Mouse (Mus musculus) ovary, postnatal 10 days (tissue): ENCODE data around the gene Ppp4r4.
A peak's percentile ranks its signal among the peaks of the same experiment; 100 is the strongest.
"Not testable (repeated sequence)": the region's sequence is repeated elsewhere in the genome, so short reads cannot be mapped to it uniquely, and the experiment has no call there.

Experiments
- DNase-seq: peaks from one replicate; pipeline ENCODE4 v3.0.0; 2022; ENCODE audit warnings: low spot score

Ppp4r4 gene

DNA sequence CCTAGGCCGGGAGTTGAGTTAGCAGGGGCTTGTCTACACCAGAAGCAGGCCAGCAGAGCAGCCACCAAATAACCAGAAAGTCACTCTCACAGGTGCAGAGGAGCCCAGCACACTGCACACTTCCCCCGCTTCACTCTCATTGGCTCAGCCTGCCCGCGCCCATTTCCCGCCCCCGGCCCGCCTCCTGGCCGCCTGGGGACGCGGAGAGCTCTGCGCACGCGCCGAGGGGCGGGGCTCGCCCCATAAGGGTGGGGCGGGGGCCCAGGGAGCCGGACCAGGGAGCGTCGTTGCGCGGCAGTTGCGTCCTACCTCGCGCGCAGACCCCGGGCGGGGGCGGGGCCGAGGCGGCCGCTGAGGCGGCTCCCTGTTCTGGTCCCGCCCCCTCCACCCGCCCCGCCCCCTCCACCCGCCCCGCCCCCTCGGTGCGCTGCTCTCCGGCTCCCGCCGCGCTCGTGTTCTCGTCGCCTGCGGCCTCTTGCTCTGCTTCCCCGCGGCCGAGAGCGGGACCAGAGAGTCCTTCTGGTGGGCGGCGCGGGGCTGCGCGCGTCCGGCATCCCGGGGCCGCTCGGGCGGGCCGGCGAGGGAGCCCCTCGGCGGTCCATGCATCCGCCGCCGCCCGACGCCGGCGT lies at the start of gene Ppp4r4:
Gene Ppp4r4, plus strand, starts transcription at position 264 of the 629 bp plus-strand sequence.
- DNase-seq = peak; percentile 85

- no peak for DNase-seq
These were observed 49.3 kb upstream of the Ppp4r4 start for GRCm38 (mm10) chr12:103482781-103483180.

DNA sequence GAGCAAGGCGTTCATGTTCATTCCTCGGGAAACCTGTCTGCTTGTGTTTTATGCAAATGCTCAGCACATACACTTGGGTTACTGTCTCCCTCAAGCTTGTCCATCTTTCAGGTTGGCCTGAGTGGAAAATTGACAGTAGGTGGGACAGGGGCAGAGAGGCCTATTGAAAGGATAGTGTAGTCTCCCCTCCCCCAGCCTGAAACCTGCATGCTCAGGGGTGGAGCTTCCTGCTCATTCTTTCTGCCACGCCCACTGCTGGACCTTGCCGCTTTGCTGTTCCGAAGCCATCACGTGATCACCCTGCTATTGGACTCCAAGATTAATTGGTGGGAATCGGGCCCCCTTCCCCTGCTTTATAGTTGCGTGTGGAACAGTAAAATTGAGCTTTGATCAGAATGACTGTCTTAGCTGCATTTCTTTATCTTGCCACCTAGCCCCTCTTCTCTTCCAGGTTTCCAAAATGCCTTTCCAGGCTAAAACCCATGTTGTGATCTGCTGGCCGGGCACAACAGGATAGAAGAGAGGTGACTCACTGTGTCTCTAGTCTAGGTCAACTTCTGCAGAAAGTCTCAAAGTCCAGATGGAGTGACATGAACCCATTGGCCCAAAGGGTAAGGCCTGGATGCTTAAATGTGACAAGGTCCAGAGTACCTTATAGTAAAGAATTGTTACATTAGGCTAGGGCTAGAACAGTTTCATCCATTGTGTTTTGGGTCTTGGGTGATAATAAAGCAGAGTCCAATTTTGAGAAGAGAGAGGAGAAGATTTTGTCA lies 47.7 kb upstream of the Ppp4r4 start:
- not testable (repeated sequence) for DNase-seq

DNA sequence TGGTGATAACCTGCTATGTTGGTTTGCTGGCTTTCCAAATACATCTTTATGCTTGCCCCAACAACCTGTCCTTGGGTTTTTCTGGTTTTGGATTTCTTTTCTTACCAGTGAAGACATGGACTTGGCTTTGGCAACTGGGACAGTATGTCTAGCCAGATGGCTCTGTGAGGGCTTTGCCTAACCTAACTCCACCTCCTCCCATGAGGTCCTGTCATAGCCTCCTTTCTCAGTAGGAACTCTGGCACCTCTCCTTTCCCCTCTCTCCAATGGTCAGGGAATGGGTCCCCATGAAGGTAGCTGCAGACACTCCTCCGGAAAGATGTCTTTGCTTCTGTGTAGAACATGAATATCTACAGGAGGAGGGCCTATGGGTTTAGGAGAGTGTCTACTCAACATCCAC lies 45.4 kb upstream of the Ppp4r4 start:
- no peak for DNase-seq

GRCm38 (mm10) chr12:103487276-103487675 lies 44.8 kb upstream of the Ppp4r4 start:
- DNase-seq = no peak

- no peak for DNase-seq
These were observed 44.3 kb upstream of the Ppp4r4 start for GRCm38 (mm10) chr12:103487750-103488149.

DNA sequence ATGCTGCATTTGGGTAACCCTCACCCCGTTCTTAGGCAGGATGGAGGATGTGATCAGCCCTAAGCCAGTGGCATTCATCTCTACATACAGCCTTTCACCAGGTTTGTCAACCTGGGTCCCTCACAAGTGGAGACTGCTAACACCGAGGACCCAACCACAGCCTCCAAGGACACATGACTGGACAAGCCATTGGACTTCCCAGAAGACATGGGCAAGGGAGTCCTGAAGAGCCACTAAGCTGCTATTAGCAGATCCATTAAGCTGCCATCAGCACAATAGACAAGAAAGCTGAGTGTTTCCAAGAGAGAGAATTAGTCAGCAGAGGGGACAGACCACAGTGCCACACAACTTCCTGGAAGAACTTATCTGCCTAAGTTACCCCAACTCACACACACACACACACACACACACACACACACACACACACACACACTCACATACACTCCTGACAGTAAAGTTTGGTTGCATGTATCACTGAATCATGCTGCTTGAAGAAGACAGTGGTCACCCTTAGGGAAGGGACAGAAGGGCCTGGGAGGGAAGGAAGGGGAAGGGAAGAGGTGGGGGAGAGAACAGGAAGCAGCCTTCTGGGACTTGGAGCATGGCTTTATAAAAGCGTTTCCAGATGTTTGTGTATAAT lies 40.9 kb upstream of the Ppp4r4 start:
- no peak for DNase-seq

GRCm38 (mm10) chr12:103492767-103493166 lies 39.3 kb upstream of the Ppp4r4 start:
- peak; percentile 41 for DNase-seq

GRCm38 (mm10) chr12:103494486-103494885 lies 37.6 kb upstream of the Ppp4r4 start:
- DNase-seq = no peak

DNA sequence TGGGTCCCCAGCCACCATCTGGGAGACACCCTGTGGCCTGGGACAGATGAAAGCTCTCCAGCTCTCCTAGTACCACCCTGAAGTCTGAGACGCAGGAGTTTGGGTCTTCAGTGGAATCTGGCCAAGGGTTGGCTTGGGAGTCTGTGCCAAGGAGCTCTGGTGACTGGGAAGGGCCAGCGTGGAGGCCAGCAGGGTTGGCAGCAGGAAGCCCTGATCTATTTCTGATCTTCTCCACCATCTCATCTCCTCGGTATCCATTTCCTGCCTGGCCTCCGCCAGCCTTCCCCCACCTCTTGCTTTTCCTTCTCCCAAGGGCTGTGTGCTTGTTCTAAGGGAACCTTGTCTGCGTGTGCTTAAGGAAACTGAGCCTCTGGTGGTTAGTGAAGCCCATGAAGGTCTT lies 33.3 kb upstream of the Ppp4r4 start:
- no peak for DNase-seq

DNA sequence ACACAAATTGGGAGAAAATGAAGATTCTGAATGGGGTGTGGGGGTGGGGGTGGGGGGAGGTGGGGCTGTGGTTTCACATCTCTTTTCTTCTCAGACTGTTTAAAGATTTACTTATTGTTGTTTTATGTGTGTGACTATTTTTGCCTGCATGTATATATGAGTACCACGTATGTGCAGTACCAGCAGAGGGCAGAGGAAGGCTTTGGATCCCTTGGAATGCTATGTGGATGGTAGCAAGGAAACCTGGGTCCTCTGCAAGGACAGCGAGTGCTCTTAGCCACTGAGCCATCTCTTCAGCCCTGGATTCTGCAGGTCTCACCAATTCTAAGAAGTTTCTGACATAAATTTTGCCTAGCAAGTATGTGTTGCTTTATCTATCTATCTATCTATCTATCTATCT lies 32.8 kb upstream of the Ppp4r4 start:
- DNase-seq = no peak

- DNase-seq = no peak
These were observed 28.8 kb upstream of the Ppp4r4 start for GRCm38 (mm10) chr12:103503300-103503699.

- no peak for DNase-seq
These were observed 27.7 kb upstream of the Ppp4r4 start for GRCm38 (mm10) chr12:103504402-103504801.

GRCm38 (mm10) chr12:103508346-103508745 lies 23.7 kb upstream of the Ppp4r4 start:
- DNase-seq = no peak

DNA sequence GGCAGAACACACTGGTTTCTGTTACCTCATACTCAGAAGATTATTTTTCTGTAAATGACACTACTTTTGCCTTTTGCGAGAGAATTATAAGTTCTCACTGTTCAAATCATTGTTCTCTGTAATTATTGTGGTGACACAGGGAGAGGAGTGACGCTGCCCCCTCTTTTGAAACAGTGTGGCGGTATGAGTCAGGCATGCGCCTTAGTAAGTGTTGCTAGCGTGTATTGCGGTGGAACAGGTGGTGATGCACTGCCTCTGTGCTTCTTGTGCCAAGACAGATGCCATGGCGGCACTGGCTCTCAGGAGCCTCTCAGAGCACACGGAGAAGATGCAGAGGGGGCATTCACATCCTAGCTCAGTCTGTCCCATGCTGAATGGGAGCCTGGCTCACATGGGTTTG lies 22.2 kb upstream of the Ppp4r4 start:
- DNase-seq = no peak

DNA sequence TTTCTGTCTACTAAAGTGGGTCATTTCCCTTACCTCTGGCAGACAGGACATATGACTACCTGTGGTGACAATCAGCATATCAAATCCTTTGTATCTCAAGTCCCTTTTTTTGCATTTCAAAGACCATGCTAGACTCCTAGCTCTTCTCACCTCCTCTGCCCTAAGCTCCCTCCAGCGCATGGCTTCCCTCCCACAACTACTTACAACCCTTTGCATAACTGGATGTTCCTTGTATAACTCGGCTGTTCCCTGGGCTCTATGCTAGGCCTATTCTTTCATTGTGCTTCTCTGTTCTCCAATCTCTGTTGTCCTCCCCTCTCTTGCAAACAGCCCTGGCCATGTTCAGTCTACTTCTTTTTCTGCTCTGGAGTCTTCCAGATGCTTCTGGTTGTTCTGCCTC lies 20.5 kb upstream of the Ppp4r4 start:
- no peak for DNase-seq

DNA sequence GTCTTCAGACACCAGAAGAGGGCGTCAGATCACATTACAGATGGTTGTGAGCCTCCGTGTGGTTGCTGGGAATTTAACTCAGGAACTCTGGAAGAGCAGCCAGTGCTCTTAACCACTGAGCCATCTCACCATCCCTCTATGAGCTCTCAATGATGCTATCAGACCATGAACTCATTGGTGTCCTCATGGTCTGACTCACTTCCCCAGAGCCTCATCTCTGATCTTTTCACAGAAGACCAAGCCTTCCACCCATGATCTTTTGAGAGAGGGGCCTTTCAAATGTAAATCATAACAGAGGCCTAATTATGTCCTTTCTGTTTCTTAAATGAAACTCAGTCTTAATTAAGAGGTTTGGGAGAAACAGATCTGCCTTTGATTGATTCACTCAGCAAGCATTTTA lies 19.0 kb upstream of the Ppp4r4 start:
- no peak for DNase-seq

DNA sequence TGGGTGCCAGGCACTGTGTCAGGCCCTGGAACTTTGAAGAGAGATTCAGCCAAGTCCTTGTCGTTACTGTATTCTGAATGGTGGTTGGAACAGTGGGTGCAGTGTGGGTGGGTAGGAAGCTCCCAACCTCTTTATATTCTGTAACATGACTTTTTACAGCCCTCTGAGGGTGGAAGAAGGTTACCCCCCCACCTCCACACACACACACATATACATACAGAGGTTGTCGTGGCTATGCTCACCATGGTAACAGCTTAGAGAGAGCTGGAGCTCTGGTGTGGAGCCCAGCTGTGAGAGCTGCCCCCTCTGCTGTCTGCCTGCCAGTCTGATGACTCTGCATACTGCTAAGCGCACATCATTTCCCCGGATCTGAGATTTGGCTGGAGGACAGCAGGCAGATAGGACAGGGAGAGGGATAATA lies 18.6 kb upstream of the Ppp4r4 start:
- no peak for DNase-seq

GRCm38 (mm10) chr12:103514354-103514753 lies 17.7 kb upstream of the Ppp4r4 start:
- no peak for DNase-seq

DNA sequence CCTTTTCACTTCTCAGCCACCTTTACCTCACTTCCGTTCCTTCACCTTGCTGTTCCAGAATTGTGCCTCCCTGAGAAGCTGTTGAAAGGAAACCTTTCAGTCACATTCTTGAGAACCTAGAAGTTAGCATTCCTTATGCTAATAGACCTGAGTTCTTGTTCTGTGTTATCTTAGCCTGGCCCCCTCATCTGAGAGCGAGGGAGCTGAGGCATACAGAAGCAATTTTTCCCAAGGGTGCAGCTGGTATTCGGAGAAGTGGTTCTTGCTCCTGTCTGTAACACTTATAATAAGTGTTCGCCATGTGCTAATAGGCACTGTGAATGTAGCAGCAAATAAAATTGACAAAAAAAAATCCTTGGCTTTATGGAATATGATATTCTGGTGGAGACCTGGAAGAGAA lies 16.4 kb upstream of the Ppp4r4 start:
- DNase-seq = no peak

- no peak for DNase-seq
These were observed 13.4 kb upstream of the Ppp4r4 start for GRCm38 (mm10) chr12:103518640-103519039.

DNA sequence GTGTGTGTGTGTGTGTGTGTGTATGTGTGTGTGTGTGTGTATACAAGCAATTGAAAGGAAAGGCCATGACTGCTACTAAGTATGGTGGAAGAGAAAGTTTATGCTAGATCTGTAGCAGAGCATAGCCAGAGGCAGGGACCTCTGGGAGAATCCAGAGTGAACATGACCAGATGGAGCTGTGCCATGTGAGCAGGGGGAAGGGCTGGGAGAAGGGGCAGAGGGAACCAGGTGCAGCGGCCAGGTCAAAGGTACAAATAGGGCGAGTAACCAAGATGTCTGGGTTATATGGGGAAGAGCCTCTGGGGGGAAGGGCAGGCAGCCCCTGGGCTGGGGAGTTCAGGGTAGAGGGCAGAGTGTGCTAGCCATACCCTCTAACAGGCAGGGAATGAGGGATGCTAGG lies 1.5 kb upstream of the Ppp4r4 start:
- DNase-seq = no peak
